Comparison of ENCODE assay signal across 9 mouse cellular contexts in genomic region chr8:92365241-92365943, GRCm38 (mm10). TPM values are rescaled to one million over a fixed set of nuclear protein-coding genes. Genes with fewer than 3 reads are reported as not detected.
DNase-seq lines count a peak whose midpoint lies in the region; ATAC-seq lines count a peak whose summit lies in the region.
"Had no signal": no experiment of that assay in that cellular context is flagged by ENCODE, and none has a peak within 500 bp of the region (broad histone marks: within the 10 kb centered on the region; RNA-seq: fewer than 3 reads in every experiment).

No protein-coding gene starts in this region.

- peak overlapping the region; percentile 37 for H3K4me3 ChIP-seq in limb, embryonic 13.5 days
- peak overlapping the region; percentile 5; the same call in 1 of the 2 replicates for H3K4me3 ChIP-seq in stomach, embryonic 14.5 days (ENCODE audit: low read depth, low read length)
- no peak overlapping the region for H3K4me3 ChIP-seq in kidney, embryonic 16.5 days (ENCODE audit: low read length)

- peaks cover 90% of the 10 kb centered on the region for H3K27me3 ChIP-seq in limb, embryonic 13.5 days
- peaks cover 63% of the 10 kb centered on the region for H3K27me3 ChIP-seq in stomach, embryonic 14.5 days (ENCODE audit: control insufficient read depth, insufficient read depth, low read length)
- H3K27me3 ChIP-seq in kidney, embryonic 16.5 days (ENCODE audit: insufficient read depth, low read length) = peaks cover 88% of the 10 kb centered on the region

- no peak for ATAC-seq in limb, embryonic 13.5 days (ENCODE audit: low FRiP score, low read depth)
- ATAC-seq in stomach, embryonic 14.5 days (ENCODE audit: insufficient number of reproducible peaks, insufficient read depth, low FRiP score, low read depth) = no peak
- no peak for ATAC-seq in kidney, embryonic 16.5 days (ENCODE audit: low FRiP score, low TSS enrichment)

- H3K9ac ChIP-seq in limb, embryonic 13.5 days = peak overlapping the region; percentile 45
- no peak overlapping the region for H3K9ac ChIP-seq in stomach, embryonic 14.5 days (replicated peaks; ENCODE audit: low read depth, low read length)
- H3K9ac ChIP-seq in kidney, embryonic 16.5 days (replicated peaks; ENCODE audit: low read length) = no peak overlapping the region

- 4% methylated on average over 36 of the region's 36 CpGs for WGBS in limb, embryonic 13.5 days
- 2% methylated on average over 36 of the region's 36 CpGs for whole genome bisulfite sequencing in stomach, embryonic 14.5 days
- WGBS in kidney, embryonic 16.5 days = 7% methylated on average over 36 of the region's 36 CpGs

- peaks cover 38% of the 10 kb centered on the region for H3K4me1 ChIP-seq in limb, embryonic 13.5 days
- H3K4me1 ChIP-seq in stomach, embryonic 14.5 days (ENCODE audit: control insufficient read depth, insufficient read depth, low read length) = peaks cover under 1% of the 10 kb centered on the region; the same call in 1 of the 2 replicates
- H3K4me1 ChIP-seq in kidney, embryonic 16.5 days (ENCODE audit: insufficient read depth, low read length) = peaks cover 8% of the 10 kb centered on the region

- no peak overlapping the region for H3K27ac ChIP-seq in limb, embryonic 13.5 days
- no peak overlapping the region for H3K27ac ChIP-seq in stomach, embryonic 14.5 days (ENCODE audit: low read length)
- H3K27ac ChIP-seq in kidney, embryonic 16.5 days (ENCODE audit: low read length) = no peak overlapping the region

- peak; percentile 15 for DNase-seq in adrenal gland, postnatal 10 days
- no peak for DNase-seq in adrenal gland, postnatal 36 days
- DNase-seq in ovary, postnatal 36 days (ENCODE audit: low spot score) = peak; percentile 11
- DNase-seq in ovary, postnatal 14 days (ENCODE audit: low spot score) = no peak
- DNase-seq in spleen, postnatal 4 days (ENCODE audit: low spot score in 2 of 2) = no peak

- no peaks in the 10 kb centered on the region for H3K9me3 ChIP-seq in limb, embryonic 13.5 days
- H3K9me3 ChIP-seq in stomach, embryonic 14.5 days (ENCODE audit: control insufficient read depth, low read depth, low read length) = no peaks in the 10 kb centered on the region
- H3K9me3 ChIP-seq in kidney, embryonic 16.5 days (ENCODE audit: low read length) = no peaks in the 10 kb centered on the region

- peak overlapping the region; percentile 62 for H3K4me2 ChIP-seq in limb, embryonic 13.5 days (replicated peaks)
- peak overlapping the region; percentile 1; the same call in 1 of the 2 replicates for H3K4me2 ChIP-seq in stomach, embryonic 14.5 days (replicated peaks; ENCODE audit: low read depth, low read length)
- no peak overlapping the region; the same call in 1 of the 2 replicates for H3K4me2 ChIP-seq in kidney, embryonic 16.5 days (replicated peaks; ENCODE audit: low read depth, low read length)

- no peaks in the 10 kb centered on the region for H3K36me3 ChIP-seq in limb, embryonic 13.5 days
- H3K36me3 ChIP-seq in stomach, embryonic 14.5 days (ENCODE audit: control insufficient read depth, insufficient read depth, low read length) = no peaks in the 10 kb centered on the region
- H3K36me3 ChIP-seq in kidney, embryonic 16.5 days (ENCODE audit: insufficient read depth, low read length) = no peaks in the 10 kb centered on the region

RNA-seq across cellular contexts. Expression of gene Irx5, which starts 8.0 kb away (rescaled TPM):
- total RNA-seq in adrenal gland, postnatal 10 days (2021) = 1 to 10 TPM; 1.7 to 1.9 TPM
- 1 to 10 TPM; 2.0 to 2.1 TPM for total RNA-seq in adrenal gland, postnatal 36 days (2021)
- 19.7 and 20.2 TPM in 2 replicates for polyA plus RNA-seq in limb, embryonic 13.5 days (2015; fragmentation: Nextera tagmentation; extraction: Ambion mirVana)
- polyA plus RNA-seq in stomach, embryonic 14.5 days (2014; fragmentation: Nextera tagmentation; extraction: Ambion mirVana) = 3.7 and 4.0 TPM in 2 replicates
- 1.4 and 2.6 TPM in 2 replicates for polyA plus RNA-seq in kidney, embryonic 16.5 days (2015; fragmentation: Nextera tagmentation; extraction: Ambion mirVana)
- total RNA-seq: left cerebral cortex, postnatal 14 days had no signal

Comparison
In these comparisons a context has a peak if more than half of its experiments do, and no peak if none do; other contexts are left out.
1. DNase-seq: peak in adrenal gland, postnatal 10 days (single experiment) and ovary, postnatal 36 days (single experiment); none in adrenal gland, postnatal 36 days (0 of 2), ovary, postnatal 14 days (single experiment) and spleen, postnatal 4 days (0 of 2).